Mouse (Mus musculus) brain, embryonic 14.5 days (tissue): ENCODE measurements around the gene Osbpl3.

Source experiments
- CTCF ChIP-seq: fragments of 200-500 bp; IDR thresholded peaks from 2 replicates; pipeline ENCODE4 v1.5.1; 2012; ENCODE audit warnings: inconsistent platforms, mild to moderate bottlenecking, moderate library complexity, borderline replicate concordance; ENCODE audit not compliant: insufficient read depth, insufficient read length; ENCODE audit errors: extremely low read depth
- POLR2A ChIP-seq: fragments of 200-500 bp; IDR thresholded peaks from 2 replicates; pipeline ENCODE4 v1.6.1; 2012; ENCODE audit warnings: mild to moderate bottlenecking, inconsistent platforms, borderline replicate concordance; ENCODE audit not compliant: poor library complexity, insufficient read depth, insufficient read length, severe bottlenecking; ENCODE audit errors: extremely low read depth

GRCm38 (mm10) chr6:50460646-50461045, 4.6 kb upstream of the Osbpl3 start:
- TF ChIP-seq CTCF (no peak), POLR2A (no peak)
